Mouse (Mus musculus) embryonic facial prominence, embryonic 12.5 days (tissue): ENCODE data around the gene Dync1li1. TPM values are rescaled to one million over a fixed set of nuclear protein-coding genes. Genes with fewer than 3 reads are reported as not detected.
A peak's percentile ranks its signal among the peaks of the same experiment; 100 is the strongest.

Source experiments
- ATAC-seq: fragments of 200-750 bp; cut with Nextera tagmentation; 2 replicates; pipeline ENCODE4 v1.8.0; 2017; ENCODE audit not compliant: insufficient number of reproducible peaks, insufficient read depth, low FRiP score, low TSS enrichment
- H3K27ac ChIP-seq: fragments of 300-500 bp; sonication (generic); 2 replicates; pipeline ENCODE4 v1.5.1; 2016; ENCODE audit warnings: mild to moderate bottlenecking
- H3K27me3 ChIP-seq: fragments of 300-500 bp; sonication (generic); 2 replicates; pipeline ENCODE4 v1.6.1; 2016; ENCODE audit warnings: mild to moderate bottlenecking, moderate library complexity
- H3K36me3 ChIP-seq: fragments of 300-500 bp; sonication (generic); 2 replicates; pipeline ENCODE4 v1.6.1; 2016; ENCODE audit warnings: mild to moderate bottlenecking
- H3K4me1 ChIP-seq: fragments of 300-500 bp; sonication (generic); 2 replicates; pipeline ENCODE4 v1.6.1; 2016
- H3K4me2 ChIP-seq: fragments of 300-500 bp; sonication (generic); replicated peaks from 2 replicates; pipeline ENCODE4 v1.6.1; 2016; ENCODE audit warnings: mild to moderate bottlenecking, moderate library complexity
- H3K4me3 ChIP-seq: fragments of 300-500 bp; sonication (generic); 2 replicates; pipeline ENCODE4 v1.5.1; 2016; ENCODE audit warnings: mild to moderate bottlenecking
- H3K9ac ChIP-seq: fragments of 300-500 bp; sonication (generic); 2 replicates; pipeline ENCODE4 v1.6.1; 2016; ENCODE audit warnings: mild to moderate bottlenecking, moderate library complexity
- H3K9me3 ChIP-seq: fragments of 300-500 bp; sonication (generic); 2 replicates; pipeline ENCODE4 v1.6.1; 2016; ENCODE audit warnings: mild to moderate bottlenecking, moderate library complexity
- WGBS: fragments of 180-500 bp; shearing (Covaris S2); methylation state at CpG from one replicate; pipeline ENCODE4 v1.1.7; 2016; 5-methylcytosine and 5-hydroxymethylcytosine counted together
- polyA plus RNA-seq: library from polyadenylated mRNA; unstranded; fragments of >200 nt; fragmentation: Nextera tagmentation; extraction: Ambion mirVana; gene quantifications from 2 replicates; pipeline ENCODE4 v1.2.1, GENCODE M21; 2016

Dync1li1 gene
- polyA plus RNA-seq, 1 experiment from 2014 or later = 77.9 TPM

- Histone ChIP-seq H3K9ac (peak overlapping the region; percentile 85), H3K9me3 (no peaks in the 10 kb centered on the region), H3K4me3 (peak overlapping the region; percentile 83), H3K27ac (0 out of 2 replicates have a peak overlapping the region, but pooled peaks have one; percentile 81), H3K4me2 (peak overlapping the region; percentile 63), H3K27me3 (no peaks in the 10 kb centered on the region), H3K36me3 (no peaks in the 10 kb centered on the region), H3K4me1 (peaks cover 18% of the 10 kb centered on the region)
- WGBS = 72% methylated on average over 12 of the region's 12 CpGs
- ATAC-seq = no peak
These were observed 43.5 kb downstream of the Dync1li1 start for GRCm38 (mm10) chr9:114731871-114732682.

GRCm38 (mm10) chr9:114733238-114733637 is 44.6 kb downstream of the Dync1li1 start:
- no peak overlapping the region for H3K27ac ChIP-seq
- H3K9me3 ChIP-seq = no peaks in the 10 kb centered on the region
- WGBS = 85% methylated on average over 2 of the region's 2 CpGs
- H3K4me1 ChIP-seq = peaks cover 18% of the 10 kb centered on the region
- H3K4me3 ChIP-seq = no peak overlapping the region
- H3K36me3 ChIP-seq = peaks cover 3% of the 10 kb centered on the region; the same call in 1 of the 2 replicates
- H3K27me3 ChIP-seq = no peaks in the 10 kb centered on the region
- H3K4me2 ChIP-seq = no peak overlapping the region
- no peak overlapping the region for H3K9ac ChIP-seq
- no peak for ATAC-seq

GRCm38 (mm10) chr9:114736442-114736841 is 47.9 kb downstream of the Dync1li1 start:
- Histone ChIP-seq H3K27me3 (no peaks in the 10 kb centered on the region), H3K4me1 (peaks cover 18% of the 10 kb centered on the region), H3K4me2 (no peak overlapping the region), H3K9me3 (no peaks in the 10 kb centered on the region), H3K4me3 (no peak overlapping the region), H3K36me3 (peaks cover 7% of the 10 kb centered on the region; the same call in 1 of the 2 replicates), H3K27ac (no peak overlapping the region), H3K9ac (no peak overlapping the region)
- WGBS = 49% methylated on average over 11 of the region's 11 CpGs
- ATAC-seq = no peak; the same call in 1 of the 2 replicates

- no peak overlapping the region for H3K4me3 ChIP-seq
- 88% methylated on average over 9 of the region's 9 CpGs for WGBS
These were observed 51.7 kb downstream of the Dync1li1 start for GRCm38 (mm10) chr9:114740336-114740735.

GRCm38 (mm10) chr9:114742731-114743130 is 54.1 kb downstream of the Dync1li1 start:
- H3K9me3 ChIP-seq = no peaks in the 10 kb centered on the region
- no peak overlapping the region for H3K4me3 ChIP-seq
- H3K4me2 ChIP-seq = no peak overlapping the region
- H3K4me1 ChIP-seq = no peaks in the 10 kb centered on the region
- peaks cover 35% of the 10 kb centered on the region for H3K36me3 ChIP-seq
- no peak overlapping the region for H3K9ac ChIP-seq
- WGBS = 88% methylated on average over 2 of the region's 2 CpGs
- no peak overlapping the region for H3K27ac ChIP-seq
- H3K27me3 ChIP-seq = no peaks in the 10 kb centered on the region
- ATAC-seq = no peak

More at GRCm38 (mm10) chr9:114740336-114740735, 51.7 kb downstream of the Dync1li1 start:
- Histone ChIP-seq H3K9me3 (no peaks in the 10 kb centered on the region), H3K4me1 (peaks cover 5% of the 10 kb centered on the region; the same call in 1 of the 2 replicates), H3K27me3 (no peaks in the 10 kb centered on the region), H3K27ac (no peak overlapping the region), H3K4me2 (no peak overlapping the region), H3K36me3 (peaks cover 19% of the 10 kb centered on the region), H3K9ac (no peak overlapping the region)
- no peak for ATAC-seq

GRCm38 (mm10) chr9:114745163-114745562 is 56.6 kb downstream of the Dync1li1 start:
- H3K4me1 ChIP-seq = no peaks in the 10 kb centered on the region
- WGBS = 92% methylated on average over 4 of the region's 4 CpGs

GRCm38 (mm10) chr9:114745654-114746053 is 57.1 kb downstream of the Dync1li1 start:
- no peak overlapping the region for H3K27ac ChIP-seq
- 72% methylated on average over 4 of the region's 4 CpGs for WGBS
- no peak overlapping the region for H3K9ac ChIP-seq
- H3K36me3 ChIP-seq = peaks cover 35% of the 10 kb centered on the region
- no peak overlapping the region for H3K4me3 ChIP-seq
- no peaks in the 10 kb centered on the region for H3K27me3 ChIP-seq
- ATAC-seq = no peak
- H3K4me2 ChIP-seq = no peak overlapping the region
- no peaks in the 10 kb centered on the region for H3K9me3 ChIP-seq
- H3K4me1 ChIP-seq = no peaks in the 10 kb centered on the region

More at GRCm38 (mm10) chr9:114745163-114745562, 56.6 kb downstream of the Dync1li1 start:
- Histone ChIP-seq H3K4me2 (no peak overlapping the region), H3K9me3 (no peaks in the 10 kb centered on the region), H3K27me3 (no peaks in the 10 kb centered on the region), H3K4me3 (no peak overlapping the region), H3K9ac (no peak overlapping the region), H3K27ac (no peak overlapping the region), H3K36me3 (peaks cover 39% of the 10 kb centered on the region)
- ATAC-seq = no peak

GRCm38 (mm10) chr9:114747012-114747411 is 58.4 kb downstream of the Dync1li1 start:
- WGBS = 90% methylated on average over 10 of the region's 10 CpGs
- Histone ChIP-seq H3K9ac (no peak overlapping the region), H3K36me3 (peaks cover 35% of the 10 kb centered on the region), H3K9me3 (no peaks in the 10 kb centered on the region), H3K4me3 (no peak overlapping the region), H3K4me1 (no peaks in the 10 kb centered on the region), H3K27me3 (no peaks in the 10 kb centered on the region), H3K27ac (no peak overlapping the region), H3K4me2 (no peak overlapping the region)
- no peak for ATAC-seq

- H3K9ac ChIP-seq = no peak overlapping the region
- peaks cover 35% of the 10 kb centered on the region for H3K36me3 ChIP-seq
- WGBS = 86% methylated on average over 12 of the region's 12 CpGs
- ATAC-seq = no peak
- no peak overlapping the region for H3K27ac ChIP-seq
- no peaks in the 10 kb centered on the region for H3K9me3 ChIP-seq
- H3K4me1 ChIP-seq = no peaks in the 10 kb centered on the region
- H3K4me2 ChIP-seq = no peak overlapping the region
- H3K27me3 ChIP-seq = no peaks in the 10 kb centered on the region
- no peak overlapping the region for H3K4me3 ChIP-seq
These were observed 58.9 kb downstream of the Dync1li1 start for GRCm38 (mm10) chr9:114747466-114747865.

- Histone ChIP-seq H3K4me3 (no peak overlapping the region), H3K4me2 (no peak overlapping the region), H3K9ac (no peak overlapping the region), H3K27ac (no peak overlapping the region), H3K27me3 (no peaks in the 10 kb centered on the region), H3K9me3 (no peaks in the 10 kb centered on the region), H3K36me3 (peaks cover 30% of the 10 kb centered on the region), H3K4me1 (peaks cover 6% of the 10 kb centered on the region; the same call in 1 of the 2 replicates)
- 83% methylated on average over 3 of the region's 3 CpGs for WGBS
- ATAC-seq = no peak
These were observed 63.0 kb downstream of the Dync1li1 start for GRCm38 (mm10) chr9:114751582-114751981.

- Histone ChIP-seq H3K4me1 (peaks cover 6% of the 10 kb centered on the region; the same call in 1 of the 2 replicates), H3K4me2 (no peak overlapping the region), H3K9ac (peak overlapping the region; percentile 60; the same call in 1 of the 2 replicates), H3K27me3 (no peaks in the 10 kb centered on the region), H3K9me3 (no peaks in the 10 kb centered on the region), H3K4me3 (no peak overlapping the region), H3K27ac (no peak overlapping the region), H3K36me3 (peaks cover 31% of the 10 kb centered on the region)
- WGBS = 73% methylated on average over 9 of the region's 9 CpGs
- ATAC-seq = no peak
These were observed 63.7 kb downstream of the Dync1li1 start for GRCm38 (mm10) chr9:114752311-114752710.
